Mouse (Mus musculus): ENCODE measurements around the gene Tbp. TPM values are rescaled to one million over a fixed set of nuclear protein-coding genes. Genes with fewer than 3 reads are reported as not detected.
"Not testable (repeated sequence)": the region's sequence is repeated elsewhere in the genome, so short reads cannot be mapped to it uniquely, and the experiment has no call there.

Gene Tbp
- polyA plus RNA-seq, 1 experiment, result 58.2 TPM

GRCm38 (mm10) chr17:15540309-15540708 is 40.6 kb downstream of the Tbp start:
- TF ChIP-seq POLR2A (IDR thresholded peaks at IDR 0.05; ENCODE audit: borderline replicate concordance, insufficient read depth, low read length), result no peak
- no peak for TF ChIP-seq CTCF (IDR thresholded peaks at IDR 0.05; ENCODE audit: borderline replicate concordance, insufficient read depth, low read depth, low read length)
- Histone ChIP-seq H3K4me1 (ENCODE audit: control insufficient read depth, insufficient read depth, low read length) (no peaks in the 10 kb centered on the region), H3K4me3 (replicated peaks; ENCODE audit: insufficient read depth, low read depth, low read length) (no peak overlapping the region), H3K27ac (ENCODE audit: insufficient read depth, low read length) (no peak overlapping the region), H3K27me3 (ENCODE audit: control insufficient read depth, insufficient read depth, low read length) (no peaks in the 10 kb centered on the region)
- no peak for DNase-seq
- 27% methylated on average over 4 of the region's 4 CpGs for WGBS

DNA sequence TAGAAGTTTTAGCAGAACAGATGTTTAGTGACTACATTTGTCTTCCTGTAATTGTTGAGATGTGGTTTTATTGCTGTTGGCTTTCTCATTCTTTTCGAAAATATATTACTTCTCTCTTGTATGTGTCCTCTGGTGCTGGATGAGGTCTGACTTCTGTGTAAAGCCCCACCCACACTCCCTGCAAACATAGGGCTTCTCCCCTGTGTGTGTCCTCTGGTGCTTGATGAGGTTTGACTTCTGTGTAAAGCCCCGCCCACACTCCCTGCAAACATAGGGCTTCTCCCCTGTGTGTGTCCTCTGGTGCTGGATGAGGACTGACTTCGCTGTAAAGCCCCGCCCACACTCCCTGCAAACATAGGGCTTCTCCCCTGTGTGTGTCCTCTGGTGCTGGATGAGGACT is 44.2 kb downstream of the Tbp start:
- not testable (repeated sequence) for H3K4me1 ChIP-seq (ENCODE audit: control insufficient read depth, insufficient read depth, low read length); DNase-seq; H3K27ac ChIP-seq (ENCODE audit: insufficient read depth, low read length); H3K4me3 ChIP-seq (replicated peaks; ENCODE audit: insufficient read depth, low read depth, low read length); H3K27me3 ChIP-seq (ENCODE audit: control insufficient read depth, insufficient read depth, low read length)
- WGBS, result 67% methylated on average over 4 of the region's 4 CpGs

DNA sequence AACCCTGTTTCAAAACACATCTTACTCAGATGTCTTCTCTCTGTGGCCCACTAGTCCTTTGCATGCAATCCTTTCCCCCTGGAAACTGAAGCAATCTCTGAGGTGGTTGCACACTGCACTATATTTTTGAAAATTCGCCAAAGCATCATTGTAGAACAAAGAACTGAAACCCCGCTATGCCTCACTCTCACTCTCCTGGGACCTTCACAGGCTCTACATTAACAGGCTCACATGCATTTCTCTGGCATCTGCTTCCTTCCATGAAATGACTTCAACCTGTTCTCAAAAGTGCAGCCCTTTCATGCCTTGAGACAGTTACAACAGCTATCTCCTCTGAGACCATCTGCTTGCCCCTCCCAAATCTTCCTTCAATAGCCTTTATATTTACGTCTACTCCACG is 46.8 kb downstream of the Tbp start:
- 60% methylated on average over 4 of the region's 4 CpGs for WGBS
- H3K4me3 ChIP-seq (replicated peaks; ENCODE audit: insufficient read depth, low read depth, low read length), result no peak overlapping the region

GRCm38 (mm10) chr17:15549713-15550112 is 50.0 kb downstream of the Tbp start:
- Histone ChIP-seq H3K27me3 (ENCODE audit: control insufficient read depth, insufficient read depth, low read length) (no peaks in the 10 kb centered on the region), H3K4me3 (replicated peaks; ENCODE audit: insufficient read depth, low read depth, low read length) (no peak overlapping the region), H3K27ac (ENCODE audit: insufficient read depth, low read length) (no peak overlapping the region), H3K4me1 (ENCODE audit: control insufficient read depth, insufficient read depth, low read length) (no peaks in the 10 kb centered on the region)
- DNase-seq, result no peak
- TF ChIP-seq POLR2A (IDR thresholded peaks at IDR 0.05; ENCODE audit: borderline replicate concordance, insufficient read depth, low read length) (no peak), CTCF (IDR thresholded peaks at IDR 0.05; ENCODE audit: borderline replicate concordance, insufficient read depth, low read depth, low read length) (no peak)
- 53% methylated on average over 1 of the region's 1 CpGs for WGBS

More for the DNA sequence above, 46.8 kb downstream of the Tbp start:
- Histone ChIP-seq H3K27ac (ENCODE audit: insufficient read depth, low read length) (no peak overlapping the region), H3K4me1 (ENCODE audit: control insufficient read depth, insufficient read depth, low read length) (no peaks in the 10 kb centered on the region), H3K27me3 (ENCODE audit: control insufficient read depth, insufficient read depth, low read length) (no peaks in the 10 kb centered on the region)
- TF ChIP-seq CTCF (IDR thresholded peaks at IDR 0.05; ENCODE audit: borderline replicate concordance, insufficient read depth, low read depth, low read length) (no peak), POLR2A (IDR thresholded peaks at IDR 0.05; ENCODE audit: borderline replicate concordance, insufficient read depth, low read length) (no peak)
- no peak for DNase-seq

DNA sequence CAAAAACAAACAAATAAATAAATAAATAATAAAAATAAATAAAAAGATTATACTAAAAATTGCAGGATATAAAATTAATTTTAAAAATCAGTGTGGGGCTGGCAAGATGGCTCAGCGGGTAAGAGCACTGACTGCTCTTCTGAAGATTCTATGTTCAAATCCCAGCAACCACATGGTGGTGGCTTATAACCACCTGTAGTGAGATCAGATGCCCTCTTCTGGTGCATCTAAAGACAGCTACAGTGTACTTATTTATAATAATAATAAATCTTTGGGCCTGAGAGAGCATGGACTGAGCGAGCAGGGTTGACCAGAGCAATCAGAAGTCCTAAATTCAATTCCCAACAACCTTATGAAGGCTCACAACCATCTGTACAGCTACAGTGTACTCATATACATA is 60.3 kb downstream of the Tbp start:
- Histone ChIP-seq H3K4me1 (ENCODE audit: control insufficient read depth, insufficient read depth, low read length) (peaks cover 3% of the 10 kb centered on the region; the same call in 1 of the 2 replicates), H3K27ac (ENCODE audit: insufficient read depth, low read length) (no peak overlapping the region), H3K4me3 (replicated peaks; ENCODE audit: insufficient read depth, low read depth, low read length) (no peak overlapping the region), H3K27me3 (ENCODE audit: control insufficient read depth, insufficient read depth, low read length) (no peaks in the 10 kb centered on the region)
- no peak for DNase-seq
- TF ChIP-seq POLR2A (IDR thresholded peaks at IDR 0.05; ENCODE audit: borderline replicate concordance, insufficient read depth, low read length) (no peak), CTCF (IDR thresholded peaks at IDR 0.05; ENCODE audit: borderline replicate concordance, insufficient read depth, low read depth, low read length) (no peak)
- WGBS, result 92% methylated on average over 2 of the region's 2 CpGs

DNA sequence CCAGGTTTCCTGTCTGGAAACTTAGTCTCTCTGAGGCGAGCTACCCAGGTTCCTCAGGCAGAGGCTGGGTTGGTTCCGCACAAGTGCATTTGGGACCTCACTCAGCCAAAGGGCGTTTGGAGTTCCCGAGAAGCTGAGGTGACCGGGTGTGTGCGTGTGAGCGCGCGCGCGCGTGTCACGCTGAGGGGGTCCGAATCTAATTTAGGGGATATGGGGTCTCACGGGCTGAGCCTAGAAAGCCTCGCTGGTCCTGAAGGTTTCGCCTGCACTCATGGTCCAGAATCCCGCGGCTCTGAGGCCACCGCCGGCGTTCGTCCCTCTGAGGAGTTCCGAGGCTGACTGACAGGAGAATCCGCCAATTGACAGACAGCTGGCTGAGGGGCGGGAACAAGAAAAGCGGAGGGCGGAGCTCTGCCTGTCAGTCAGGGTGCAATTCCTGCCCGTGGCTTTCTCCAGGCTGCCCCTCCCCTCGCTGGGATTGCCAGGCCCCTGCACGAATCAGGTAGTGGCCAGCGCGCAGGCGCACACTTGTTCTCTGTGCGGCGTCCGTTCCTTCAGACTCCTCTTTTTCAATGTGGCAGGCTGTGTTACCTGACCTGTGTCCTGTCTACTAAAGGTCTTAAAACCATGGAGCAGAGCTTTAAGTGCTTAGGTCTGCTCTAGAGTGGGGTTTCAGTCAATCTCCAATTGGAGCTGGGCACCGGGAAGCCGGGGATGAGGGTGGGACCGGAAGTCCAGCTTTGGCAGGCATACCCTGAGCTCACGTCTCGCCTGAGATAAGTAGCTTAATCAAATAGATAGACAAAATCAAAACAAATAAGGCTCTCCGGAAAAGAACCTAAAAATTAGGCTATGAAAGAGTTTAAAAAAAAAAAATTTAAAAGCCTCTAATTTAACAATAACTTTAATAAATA is 64.6 kb downstream of the Tbp start, which contains the start of gene Prdm9:
Gene Prdm9, minus strand, starts transcription at position 341 of the 914 bp plus-strand sequence.
- WGBS, result under 1% methylated on average over 43 of the region's 43 CpGs
- H3K4me3 ChIP-seq (replicated peaks; ENCODE audit: insufficient read depth, low read depth, low read length), result peak within 1 kb of the TSS; percentile 87
- DNase-seq, result peak; percentile 100
- peaks cover 3% of the 10 kb centered on the region; the same call in 1 of the 2 replicates for H3K4me1 ChIP-seq (ENCODE audit: control insufficient read depth, insufficient read depth, low read length)
- H3K27ac ChIP-seq (ENCODE audit: insufficient read depth, low read length), result peak within 1 kb of the TSS; percentile 92
- H3K27me3 ChIP-seq (ENCODE audit: control insufficient read depth, insufficient read depth, low read length), result no peaks in the 10 kb centered on the region
- TF ChIP-seq CTCF (IDR thresholded peaks at IDR 0.05; ENCODE audit: borderline replicate concordance, insufficient read depth, low read depth, low read length) (no peak), POLR2A (IDR thresholded peaks at IDR 0.05; ENCODE audit: borderline replicate concordance, insufficient read depth, low read length) (peak; percentile 97)

- no peak for TF ChIP-seq CTCF (IDR thresholded peaks at IDR 0.05; ENCODE audit: borderline replicate concordance, insufficient read depth, low read depth, low read length)
- no peak for TF ChIP-seq POLR2A (IDR thresholded peaks at IDR 0.05; ENCODE audit: borderline replicate concordance, insufficient read depth, low read length)
- peak overlapping the region; percentile 80 for H3K4me3 ChIP-seq (replicated peaks; ENCODE audit: insufficient read depth, low read depth, low read length)
- WGBS, result 36% methylated on average over 12 of the region's 12 CpGs
- H3K27ac ChIP-seq (ENCODE audit: insufficient read depth, low read length), result no peak overlapping the region
- peaks cover 3% of the 10 kb centered on the region; the same call in 1 of the 2 replicates for H3K4me1 ChIP-seq (ENCODE audit: control insufficient read depth, insufficient read depth, low read length)
- no peaks in the 10 kb centered on the region for H3K27me3 ChIP-seq (ENCODE audit: control insufficient read depth, insufficient read depth, low read length)
- DNase-seq, result peak; percentile 16 to 20
These were observed 65.2 kb downstream of the Tbp start for GRCm38 (mm10) chr17:15564928-15565300.

GRCm38 (mm10) chr17:15566908-15567307 is 67.2 kb downstream of the Tbp start:
- no peak for DNase-seq
- Histone ChIP-seq H3K4me3 (replicated peaks; ENCODE audit: insufficient read depth, low read depth, low read length) (no peak overlapping the region), H3K27ac (ENCODE audit: insufficient read depth, low read length) (no peak overlapping the region), H3K27me3 (ENCODE audit: control insufficient read depth, insufficient read depth, low read length) (no peaks in the 10 kb centered on the region), H3K4me1 (ENCODE audit: control insufficient read depth, insufficient read depth, low read length) (peaks cover 3% of the 10 kb centered on the region; the same call in 1 of the 2 replicates)
- 79% methylated on average over 5 of the region's 5 CpGs for WGBS
- TF ChIP-seq POLR2A (IDR thresholded peaks at IDR 0.05; ENCODE audit: borderline replicate concordance, insufficient read depth, low read length), result no peak
- TF ChIP-seq CTCF (IDR thresholded peaks at IDR 0.05; ENCODE audit: borderline replicate concordance, insufficient read depth, low read depth, low read length), result no peak

All from cerebellum, adult 2 months (tissue).